Mouse (Mus musculus): ENCODE measurements at regions not wholly inside any gene's neighbourhood (a gene's known extent, or its start where the extent isn't known, plus 50 kb on each side); places are given as distances from the start of the nearest gene placed in this dataset.

DNA sequence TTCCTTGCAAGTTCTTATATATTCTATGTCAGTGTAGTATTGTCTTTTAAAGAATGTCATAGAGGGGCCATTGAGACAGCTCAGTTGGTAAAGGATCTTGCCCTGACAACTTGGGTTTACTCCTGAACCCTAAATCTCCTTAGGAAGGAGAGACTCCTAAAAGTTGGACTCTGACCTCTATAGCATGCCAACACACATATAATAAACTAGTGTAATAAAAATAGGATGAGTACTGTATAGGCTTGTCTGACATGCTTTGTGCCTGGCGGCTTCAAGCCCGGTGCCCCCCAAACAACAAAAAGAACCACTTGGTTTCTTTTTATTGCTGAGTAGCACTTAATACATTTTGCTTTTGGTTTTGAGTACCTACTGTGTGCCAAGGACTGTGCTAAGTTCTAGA is 65.4 kb upstream of the Smg1 start:
- TF ChIP-seq EP300 (IDR thresholded peaks at IDR 0.05; ENCODE audit: low read depth) (no peak), CTCF (IDR thresholded peaks at IDR 0.05; ENCODE audit: low read depth) (no peak)
- DNase-seq (ENCODE audit: low spot score): no peak
- Histone ChIP-seq H3K36me3 (replicated peaks; ENCODE audit: control insufficient read depth, insufficient read depth, low read length) (no peaks in the 10 kb centered on the region), H3K4me2 (ENCODE audit: low read depth, low read length) (no peak overlapping the region), H3K27me3 (ENCODE audit: control insufficient read depth, insufficient read depth, low read length) (no peaks in the 10 kb centered on the region), H3K9me3 (replicated peaks; ENCODE audit: control insufficient read depth, low read length) (no peaks in the 10 kb centered on the region), H3K4me1 (ENCODE audit: control insufficient read depth, insufficient read depth) (no peaks in the 10 kb centered on the region), H3K9ac (replicated peaks; ENCODE audit: low read depth, low read length) (no peak overlapping the region), H3K27ac (ENCODE audit: low read depth) (no peak overlapping the region), H3K4me3 (ENCODE audit: low read depth, low read length) (no peak overlapping the region)
- no peak for ATAC-seq (ENCODE audit: insufficient read depth, low read depth)
- WGBS: 87% methylated on average over 2 of the region's 2 CpGs

DNA sequence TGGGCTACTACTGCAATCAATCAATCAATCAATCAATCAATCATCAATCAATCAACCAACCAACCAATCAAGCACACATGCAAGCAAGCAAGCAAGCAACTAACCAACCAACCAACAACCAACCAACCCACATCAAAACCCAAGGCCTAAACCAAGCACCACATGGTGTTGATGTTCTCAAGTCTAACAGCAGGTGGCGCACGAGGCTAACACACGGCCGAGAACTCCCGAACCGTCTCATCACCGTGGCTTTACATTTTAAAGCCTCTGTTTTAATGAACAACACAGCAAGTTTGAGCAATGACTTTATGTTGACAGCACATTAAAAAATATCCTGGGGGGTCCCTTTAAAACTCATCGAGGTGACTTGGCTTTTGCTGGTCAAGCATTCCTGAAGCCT is 61.3 kb upstream of the Smg1 start:
- H3K27ac ChIP-seq (ENCODE audit: low read depth): no peak overlapping the region
- TF ChIP-seq CTCF (IDR thresholded peaks at IDR 0.05; ENCODE audit: low read depth) (peak; percentile 98), EP300 (IDR thresholded peaks at IDR 0.05; ENCODE audit: low read depth) (no peak)
- ATAC-seq (ENCODE audit: insufficient read depth, low read depth): no peak
- H3K9me3 ChIP-seq (replicated peaks; ENCODE audit: control insufficient read depth, low read length): no peaks in the 10 kb centered on the region
- no peaks in the 10 kb centered on the region for H3K27me3 ChIP-seq (ENCODE audit: control insufficient read depth, insufficient read depth, low read length)
- no peak overlapping the region for H3K9ac ChIP-seq (replicated peaks; ENCODE audit: low read depth, low read length)
- no peak overlapping the region for H3K4me3 ChIP-seq (ENCODE audit: low read depth, low read length)
- no peak overlapping the region for H3K4me2 ChIP-seq (ENCODE audit: low read depth, low read length)
- WGBS: 1% methylated on average over 8 of the region's 8 CpGs
- H3K36me3 ChIP-seq (replicated peaks; ENCODE audit: control insufficient read depth, insufficient read depth, low read length): no peaks in the 10 kb centered on the region
- DNase-seq (ENCODE audit: low spot score): peak; percentile 65
- no peaks in the 10 kb centered on the region for H3K4me1 ChIP-seq (ENCODE audit: control insufficient read depth, insufficient read depth)

DNA sequence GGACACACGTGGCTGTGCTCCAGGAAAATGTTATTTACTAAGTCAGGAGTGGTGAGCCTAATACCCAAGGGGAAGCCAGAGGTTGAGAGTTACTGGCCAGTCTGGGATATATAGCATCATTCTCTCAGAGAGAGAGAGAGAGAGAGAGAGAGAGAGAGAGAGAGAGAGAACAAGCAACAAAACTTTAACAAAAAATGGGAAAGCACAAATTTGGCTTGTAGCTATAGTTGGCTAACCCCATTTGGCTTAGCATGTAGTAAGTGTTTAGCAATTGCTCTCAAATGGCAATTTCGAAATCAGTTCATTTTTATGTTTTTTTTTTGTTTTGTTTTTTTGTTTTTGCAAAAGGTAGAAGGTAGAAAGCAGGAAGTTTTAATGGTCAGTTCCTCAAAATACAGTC is 60.9 kb upstream of the Smg1 start:
- Histone ChIP-seq H3K4me2 (ENCODE audit: low read depth, low read length) (no peak overlapping the region), H3K9ac (replicated peaks; ENCODE audit: low read depth, low read length) (no peak overlapping the region), H3K9me3 (replicated peaks; ENCODE audit: control insufficient read depth, low read length) (no peaks in the 10 kb centered on the region), H3K27me3 (ENCODE audit: control insufficient read depth, insufficient read depth, low read length) (no peaks in the 10 kb centered on the region), H3K4me3 (ENCODE audit: low read depth, low read length) (no peak overlapping the region), H3K4me1 (ENCODE audit: control insufficient read depth, insufficient read depth) (no peaks in the 10 kb centered on the region), H3K36me3 (replicated peaks; ENCODE audit: control insufficient read depth, insufficient read depth, low read length) (no peaks in the 10 kb centered on the region), H3K27ac (ENCODE audit: low read depth) (no peak overlapping the region)
- TF ChIP-seq EP300 (IDR thresholded peaks at IDR 0.05; ENCODE audit: low read depth) (no peak), CTCF (IDR thresholded peaks at IDR 0.05; ENCODE audit: low read depth) (no peak)
- DNase-seq (ENCODE audit: low spot score) (no peak), ATAC-seq (ENCODE audit: insufficient read depth, low read depth) (no peak)
- 56% methylated on average over 2 of the region's 2 CpGs for WGBS

DNA sequence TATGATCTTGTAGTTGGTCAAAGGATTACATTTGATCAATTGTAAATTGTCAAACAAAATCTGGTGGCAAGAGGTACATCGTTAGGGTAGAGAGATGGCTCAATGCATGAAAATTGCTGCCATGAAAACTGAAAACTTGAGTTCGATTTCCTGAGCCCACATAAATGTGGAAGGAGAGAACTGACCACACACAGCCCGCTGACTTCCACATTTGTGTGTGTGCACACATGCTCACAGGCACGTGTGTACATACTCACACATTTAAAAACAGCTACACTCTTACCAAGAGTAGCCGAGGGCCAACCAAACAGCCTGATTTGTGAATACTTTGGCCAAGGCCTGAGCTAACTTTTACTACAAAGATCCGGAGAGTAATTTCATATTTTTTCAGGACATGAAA is 60.5 kb upstream of the Smg1 start:
- ATAC-seq (ENCODE audit: insufficient read depth, low read depth) (no peak), DNase-seq (ENCODE audit: low spot score) (no peak)
- WGBS: 78% methylated on average over 6 of the region's 6 CpGs
- H3K36me3 ChIP-seq (replicated peaks; ENCODE audit: control insufficient read depth, insufficient read depth, low read length): no peaks in the 10 kb centered on the region
- no peaks in the 10 kb centered on the region for H3K4me1 ChIP-seq (ENCODE audit: control insufficient read depth, insufficient read depth)
- H3K4me3 ChIP-seq (ENCODE audit: low read depth, low read length): no peak overlapping the region
- no peaks in the 10 kb centered on the region for H3K9me3 ChIP-seq (replicated peaks; ENCODE audit: control insufficient read depth, low read length)
- no peaks in the 10 kb centered on the region for H3K27me3 ChIP-seq (ENCODE audit: control insufficient read depth, insufficient read depth, low read length)
- H3K4me2 ChIP-seq (ENCODE audit: low read depth, low read length): no peak overlapping the region
- TF ChIP-seq EP300 (IDR thresholded peaks at IDR 0.05; ENCODE audit: low read depth) (no peak), CTCF (IDR thresholded peaks at IDR 0.05; ENCODE audit: low read depth) (no peak)
- no peak overlapping the region for H3K9ac ChIP-seq (replicated peaks; ENCODE audit: low read depth, low read length)
- no peak overlapping the region for H3K27ac ChIP-seq (ENCODE audit: low read depth)

DNA sequence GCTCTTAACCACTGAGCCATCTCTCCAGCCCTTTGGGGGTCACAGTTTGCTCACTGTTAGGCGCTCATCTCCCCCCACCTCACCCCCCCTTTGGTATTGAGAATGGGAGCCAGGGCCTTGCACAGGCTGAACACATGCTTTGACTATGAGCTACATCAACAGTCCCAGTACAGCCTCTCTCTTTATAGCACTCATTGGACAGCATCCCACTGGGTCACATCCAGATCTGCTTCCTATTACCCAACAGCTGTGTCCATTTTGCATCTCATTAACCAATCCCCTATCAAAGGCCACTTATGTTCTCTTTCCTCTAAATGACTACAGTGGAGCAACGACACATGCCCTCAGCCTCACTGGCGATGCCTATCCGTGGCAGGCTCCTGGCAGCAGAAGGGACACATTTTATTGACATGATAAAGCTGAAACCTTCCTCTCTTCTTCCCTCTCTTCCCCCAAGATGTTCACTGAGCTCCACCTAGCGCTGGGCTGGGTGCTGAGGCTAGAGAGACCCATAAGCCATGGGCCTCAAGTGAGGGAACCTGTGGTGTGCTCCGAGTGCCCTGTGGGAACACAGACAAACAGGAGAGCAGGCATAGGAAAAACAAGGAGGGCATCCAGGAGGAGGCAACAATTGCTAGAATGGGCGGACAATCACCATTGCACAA is 57.3 kb upstream of the Smg1 start:
- WGBS: 55% methylated on average over 7 of the region's 7 CpGs
- peak; percentile 76 for ATAC-seq (ENCODE audit: insufficient read depth, low read depth)

DNA sequence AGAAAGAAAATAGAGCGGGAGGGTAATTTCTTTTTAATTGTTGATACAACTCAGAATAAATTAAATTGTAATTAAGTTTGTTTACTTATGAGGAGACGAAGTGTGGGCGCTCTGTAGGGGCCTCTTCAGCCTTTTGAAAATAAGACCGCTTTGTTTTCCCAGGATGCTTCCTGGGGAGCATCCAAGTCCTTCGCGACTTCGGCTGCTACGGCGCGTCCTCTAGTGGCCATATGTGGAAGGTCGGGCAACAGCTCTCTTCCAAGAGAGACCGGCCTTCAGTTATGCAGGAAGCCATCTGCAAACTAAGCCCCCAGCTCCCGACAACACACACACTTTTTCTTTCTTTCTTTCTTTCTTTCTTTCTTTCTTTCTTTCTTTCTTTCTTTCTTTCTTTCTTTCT is 54.1 kb upstream of the Smg1 start:
- peak; percentile 94 for TF ChIP-seq CTCF (IDR thresholded peaks at IDR 0.05; ENCODE audit: low read depth)
- TF ChIP-seq EP300 (IDR thresholded peaks at IDR 0.05; ENCODE audit: low read depth): no peak
- DNase-seq (ENCODE audit: low spot score): peak; percentile 77
- Histone ChIP-seq H3K4me3 (ENCODE audit: low read depth, low read length) (no peak overlapping the region), H3K27me3 (ENCODE audit: control insufficient read depth, insufficient read depth, low read length) (no peaks in the 10 kb centered on the region), H3K36me3 (replicated peaks; ENCODE audit: control insufficient read depth, insufficient read depth, low read length) (no peaks in the 10 kb centered on the region), H3K9me3 (replicated peaks; ENCODE audit: control insufficient read depth, low read length) (peaks cover 6% of the 10 kb centered on the region; the same call in 1 of the 2 replicates), H3K9ac (replicated peaks; ENCODE audit: low read depth, low read length) (no peak overlapping the region), H3K4me1 (ENCODE audit: control insufficient read depth, insufficient read depth) (no peaks in the 10 kb centered on the region), H3K27ac (ENCODE audit: low read depth) (no peak overlapping the region), H3K4me2 (ENCODE audit: low read depth, low read length) (0 out of 2 replicates have a peak overlapping the region, but pooled peaks have one; percentile 13)
- 3% methylated on average over 13 of the region's 13 CpGs for WGBS
- ATAC-seq (ENCODE audit: insufficient read depth, low read depth): peak; percentile 56; the same call in 1 of the 2 replicates

More for the DNA sequence above, 57.3 kb upstream of the Smg1 start:
- Histone ChIP-seq H3K4me3 (ENCODE audit: low read depth, low read length) (no peak overlapping the region), H3K4me1 (ENCODE audit: control insufficient read depth, insufficient read depth) (no peaks in the 10 kb centered on the region), H3K27me3 (ENCODE audit: control insufficient read depth, insufficient read depth, low read length) (no peaks in the 10 kb centered on the region), H3K4me2 (ENCODE audit: low read depth, low read length) (no peak overlapping the region), H3K27ac (ENCODE audit: low read depth) (no peak overlapping the region), H3K36me3 (replicated peaks; ENCODE audit: control insufficient read depth, insufficient read depth, low read length) (no peaks in the 10 kb centered on the region), H3K9ac (replicated peaks; ENCODE audit: low read depth, low read length) (no peak overlapping the region), H3K9me3 (replicated peaks; ENCODE audit: control insufficient read depth, low read length) (no peaks in the 10 kb centered on the region)
- TF ChIP-seq EP300 (IDR thresholded peaks at IDR 0.05; ENCODE audit: low read depth) (no peak), CTCF (IDR thresholded peaks at IDR 0.05; ENCODE audit: low read depth) (peak; percentile 15; the same call in 1 of the 2 replicates)
- DNase-seq (ENCODE audit: low spot score): peak; percentile 26
